Mouse (Mus musculus): Measurements from ENCODE around the gene Mrap2. TPM values are rescaled to one million over a fixed set of nuclear protein-coding genes. Genes with fewer than 3 reads are reported as not detected.
"Not testable (repeated sequence)": the region's sequence is repeated elsewhere in the genome, so short reads cannot be mapped to it uniquely, and the experiment has no call there.

Gene Mrap2
- 14.2 and 17.7 TPM in 2 replicates for polyA plus RNA-seq (2012; rRNA removed)

DNA sequence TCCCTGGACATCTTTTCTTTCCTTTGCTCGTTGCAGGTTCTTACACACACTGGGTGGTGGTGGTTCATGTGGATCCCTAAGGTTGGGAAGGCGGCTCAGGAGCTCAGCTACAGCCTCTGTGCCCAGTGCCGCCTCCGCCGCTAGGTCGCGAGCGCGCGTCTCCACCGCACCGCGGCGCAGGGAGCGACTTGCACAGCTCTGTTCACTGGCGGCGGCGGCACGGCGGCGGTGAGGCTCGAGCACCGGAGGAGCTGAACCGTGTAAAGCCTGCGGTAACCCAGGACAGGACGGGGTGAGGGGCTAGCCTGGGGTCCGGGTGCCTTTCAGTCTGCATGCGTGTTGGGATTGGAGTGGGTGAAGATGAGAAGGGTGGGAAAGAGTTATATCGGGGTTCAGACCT lies at the start of gene Mrap2:
TSS of gene Mrap2 (plus strand) at position 201 of the 400 bp plus-strand sequence.
- Histone ChIP-seq H3K4me3 (replicated peaks; ENCODE audit: insufficient read depth, low read depth, low read length) (peak within 1 kb of the TSS; percentile 61), H3K27ac (ENCODE audit: insufficient read depth, low read length) (no peak within 1 kb of the TSS), H3K4me1 (ENCODE audit: control insufficient read depth, insufficient read depth, low read length) (no peaks in the 10 kb centered on the region), H3K27me3 (ENCODE audit: control insufficient read depth, insufficient read depth, low read length) (no peaks in the 10 kb centered on the region)
- TF ChIP-seq POLR2A (IDR thresholded peaks at IDR 0.05; ENCODE audit: borderline replicate concordance, insufficient read depth, low read length) (no peak), CTCF (IDR thresholded peaks at IDR 0.05; ENCODE audit: borderline replicate concordance, insufficient read depth, low read depth, low read length) (peak; percentile 40; the same call in 1 of the 2 replicates)
- peak; percentile 62 to 69 for DNase-seq
- WGBS: 1% methylated on average over 29 of the region's 29 CpGs

GRCm38 (mm10) chr9:87097989-87098388 lies 46.1 kb upstream of the Mrap2 start:
- Histone ChIP-seq H3K27ac (ENCODE audit: insufficient read depth, low read length) (no peak overlapping the region), H3K27me3 (ENCODE audit: control insufficient read depth, insufficient read depth, low read length) (no peaks in the 10 kb centered on the region), H3K4me1 (ENCODE audit: control insufficient read depth, insufficient read depth, low read length) (no peaks in the 10 kb centered on the region), H3K4me3 (replicated peaks; ENCODE audit: insufficient read depth, low read depth, low read length) (no peak overlapping the region)
- TF ChIP-seq CTCF (IDR thresholded peaks at IDR 0.05; ENCODE audit: borderline replicate concordance, insufficient read depth, low read depth, low read length) (peak; percentile 27; the same call in 1 of the 2 replicates), POLR2A (IDR thresholded peaks at IDR 0.05; ENCODE audit: borderline replicate concordance, insufficient read depth, low read length) (no peak)
- DNase-seq: no peak
- 48% methylated on average over 2 of the region's 2 CpGs for WGBS

DNA sequence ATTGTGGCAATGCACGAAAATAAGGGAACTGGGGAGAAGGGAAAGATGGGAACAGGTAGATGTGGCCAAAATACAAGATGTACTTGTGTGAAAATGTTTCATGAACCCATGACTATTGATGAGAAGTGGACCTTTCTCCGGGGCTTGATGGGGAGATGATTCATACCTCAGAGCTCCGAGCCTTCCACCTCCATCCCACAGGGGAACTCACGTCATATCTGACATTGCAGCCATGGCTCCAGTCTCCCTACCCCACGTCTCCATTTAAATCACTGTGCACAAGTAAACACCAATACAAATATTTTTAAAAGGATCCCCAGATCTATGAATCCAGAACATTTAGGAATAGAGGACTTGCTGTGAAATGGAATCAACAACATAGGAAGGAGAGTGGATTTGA lies 29.1 kb upstream of the Mrap2 start:
- Histone ChIP-seq H3K27me3 (ENCODE audit: control insufficient read depth, insufficient read depth, low read length) (no peaks in the 10 kb centered on the region), H3K4me3 (replicated peaks; ENCODE audit: insufficient read depth, low read depth, low read length) (no peak overlapping the region), H3K27ac (ENCODE audit: insufficient read depth, low read length) (no peak overlapping the region), H3K4me1 (ENCODE audit: control insufficient read depth, insufficient read depth, low read length) (no peaks in the 10 kb centered on the region)
- 74% methylated on average over 5 of the region's 5 CpGs for WGBS
- TF ChIP-seq CTCF (IDR thresholded peaks at IDR 0.05; ENCODE audit: borderline replicate concordance, insufficient read depth, low read depth, low read length) (no peak), POLR2A (IDR thresholded peaks at IDR 0.05; ENCODE audit: borderline replicate concordance, insufficient read depth, low read length) (no peak)
- DNase-seq: no peak

DNA sequence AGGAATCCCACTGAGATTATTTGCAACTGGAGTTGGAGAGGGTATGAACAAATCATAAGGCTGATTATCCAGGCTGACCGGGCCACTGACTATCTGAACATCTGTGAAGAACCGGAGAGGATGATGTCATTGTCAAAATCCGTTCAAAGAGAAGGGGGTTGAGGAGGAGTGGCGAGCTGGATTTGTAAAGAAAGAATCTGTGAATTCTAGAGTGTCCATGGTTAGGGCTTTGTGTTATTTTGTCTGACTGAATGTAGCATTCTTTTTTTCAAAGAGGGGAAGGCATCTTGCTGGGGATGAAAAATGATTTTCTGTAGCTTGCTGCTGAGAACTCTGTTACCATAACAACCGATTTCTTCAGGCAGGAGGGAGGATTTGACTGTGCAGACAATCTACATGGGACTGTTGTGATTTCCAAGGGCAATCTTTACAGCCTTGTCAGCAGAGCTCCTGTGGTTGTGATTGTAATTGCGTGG lies 28.6 kb upstream of the Mrap2 start:
- no peak overlapping the region for H3K4me3 ChIP-seq (replicated peaks; ENCODE audit: insufficient read depth, low read depth, low read length)
- WGBS: 16% methylated on average over 6 of the region's 6 CpGs
- TF ChIP-seq POLR2A (IDR thresholded peaks at IDR 0.05; ENCODE audit: borderline replicate concordance, insufficient read depth, low read length): no peak
- TF ChIP-seq CTCF (IDR thresholded peaks at IDR 0.05; ENCODE audit: borderline replicate concordance, insufficient read depth, low read depth, low read length): no peak
- H3K27me3 ChIP-seq (ENCODE audit: control insufficient read depth, insufficient read depth, low read length): no peaks in the 10 kb centered on the region
- H3K27ac ChIP-seq (ENCODE audit: insufficient read depth, low read length): no peak overlapping the region
- no peak for DNase-seq
- no peaks in the 10 kb centered on the region for H3K4me1 ChIP-seq (ENCODE audit: control insufficient read depth, insufficient read depth, low read length)

DNA sequence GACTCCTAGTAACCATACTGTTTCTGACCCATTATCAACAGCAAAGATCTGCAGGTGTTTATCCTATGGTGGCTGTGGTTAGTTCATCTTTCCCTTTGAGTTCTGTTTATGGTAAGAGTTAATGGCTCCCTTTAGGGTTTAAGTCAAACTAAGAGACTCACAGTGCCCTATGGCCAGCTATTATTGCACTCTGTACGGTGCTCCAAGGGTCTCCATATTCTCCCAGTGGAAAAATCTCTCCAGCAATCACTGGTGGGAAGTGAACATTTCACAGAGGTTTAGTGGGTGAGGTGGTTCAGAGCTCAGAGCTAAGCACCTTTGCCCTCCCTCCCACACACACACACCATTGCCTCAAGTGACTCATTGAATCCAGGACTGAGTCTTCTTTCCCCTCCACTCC lies 28.1 kb upstream of the Mrap2 start:
- H3K27ac ChIP-seq (ENCODE audit: insufficient read depth, low read length): no peak overlapping the region
- no peak for DNase-seq
- H3K27me3 ChIP-seq (ENCODE audit: control insufficient read depth, insufficient read depth, low read length): no peaks in the 10 kb centered on the region
- TF ChIP-seq CTCF (IDR thresholded peaks at IDR 0.05; ENCODE audit: borderline replicate concordance, insufficient read depth, low read depth, low read length) (no peak), POLR2A (IDR thresholded peaks at IDR 0.05; ENCODE audit: borderline replicate concordance, insufficient read depth, low read length) (no peak)
- H3K4me3 ChIP-seq (replicated peaks; ENCODE audit: insufficient read depth, low read depth, low read length): no peak overlapping the region
- WGBS: 87% methylated on average over 1 of the region's 1 CpGs
- H3K4me1 ChIP-seq (ENCODE audit: control insufficient read depth, insufficient read depth, low read length): no peaks in the 10 kb centered on the region

DNA sequence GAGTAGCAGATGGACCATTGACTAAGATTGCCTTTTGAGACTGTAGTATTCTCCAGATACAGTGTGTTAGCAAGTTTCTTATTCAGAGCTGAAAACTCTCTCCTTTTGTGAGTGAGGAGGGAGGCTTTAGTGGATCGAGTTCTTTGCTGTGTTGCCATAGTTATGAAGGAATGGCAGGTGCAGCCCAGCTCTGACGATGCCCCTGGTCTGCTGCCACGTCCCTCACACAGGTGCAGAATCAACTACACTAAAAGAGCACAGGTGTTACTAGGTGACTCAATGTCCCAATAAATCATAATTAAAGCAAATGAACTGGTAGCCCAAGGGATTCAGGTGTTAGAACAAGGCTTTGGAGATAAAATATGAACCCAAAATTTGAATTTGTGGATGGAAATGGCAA lies 25.1 kb upstream of the Mrap2 start:
- Histone ChIP-seq H3K4me1 (ENCODE audit: control insufficient read depth, insufficient read depth, low read length) (no peaks in the 10 kb centered on the region), H3K4me3 (replicated peaks; ENCODE audit: insufficient read depth, low read depth, low read length) (no peak overlapping the region), H3K27ac (ENCODE audit: insufficient read depth, low read length) (no peak overlapping the region), H3K27me3 (ENCODE audit: control insufficient read depth, insufficient read depth, low read length) (no peaks in the 10 kb centered on the region)
- no peak for DNase-seq
- TF ChIP-seq CTCF (IDR thresholded peaks at IDR 0.05; ENCODE audit: borderline replicate concordance, insufficient read depth, low read depth, low read length): no peak
- no peak for TF ChIP-seq POLR2A (IDR thresholded peaks at IDR 0.05; ENCODE audit: borderline replicate concordance, insufficient read depth, low read length)
- 60% methylated on average over 3 of the region's 3 CpGs for WGBS

- TF ChIP-seq POLR2A (IDR thresholded peaks at IDR 0.05; ENCODE audit: borderline replicate concordance, insufficient read depth, low read length) (no peak), CTCF (IDR thresholded peaks at IDR 0.05; ENCODE audit: borderline replicate concordance, insufficient read depth, low read depth, low read length) (no peak)
- 40% methylated on average over 9 of the region's 9 CpGs for WGBS
These were observed 22.1 kb upstream of the Mrap2 start for GRCm38 (mm10) chr9:87121956-87122493.

DNA sequence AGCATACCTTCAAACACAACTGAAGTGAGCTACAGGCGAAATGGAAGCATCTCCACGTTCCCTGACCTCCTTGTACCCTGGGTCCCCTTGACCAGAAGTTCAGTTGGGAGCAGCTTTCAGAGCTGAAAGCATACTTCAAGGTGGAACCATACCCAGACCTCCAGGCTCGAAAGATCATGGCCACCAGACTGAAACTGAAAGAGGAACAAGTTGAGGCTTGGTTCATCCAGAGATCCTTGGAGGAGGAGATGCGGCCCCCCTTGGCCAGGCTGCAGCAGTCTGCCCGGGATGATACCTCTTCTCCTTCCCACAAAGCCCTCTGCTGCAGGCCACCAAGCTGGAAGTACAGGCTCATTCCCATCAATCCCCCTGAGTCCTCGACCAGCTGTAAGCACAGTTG lies 17.1 kb upstream of the Mrap2 start:
- not testable (repeated sequence) for DNase-seq; H3K4me1 ChIP-seq (ENCODE audit: control insufficient read depth, insufficient read depth, low read length); H3K4me3 ChIP-seq (replicated peaks; ENCODE audit: insufficient read depth, low read depth, low read length); H3K27me3 ChIP-seq (ENCODE audit: control insufficient read depth, insufficient read depth, low read length); H3K27ac ChIP-seq (ENCODE audit: insufficient read depth, low read length)
- 85% methylated on average over 6 of the region's 6 CpGs for WGBS

More at GRCm38 (mm10) chr9:87121956-87122493, 22.1 kb upstream of the Mrap2 start:
- H3K4me1 ChIP-seq (ENCODE audit: control insufficient read depth, insufficient read depth, low read length): no peaks in the 10 kb centered on the region
- no peak for DNase-seq
- no peaks in the 10 kb centered on the region for H3K27me3 ChIP-seq (ENCODE audit: control insufficient read depth, insufficient read depth, low read length)
- H3K4me3 ChIP-seq (replicated peaks; ENCODE audit: insufficient read depth, low read depth, low read length): no peak overlapping the region
- H3K27ac ChIP-seq (ENCODE audit: insufficient read depth, low read length): no peak overlapping the region

Data from cerebellum, adult 2 months (tissue).